Mouse (Mus musculus) G1E-ER4 (cell line): ENCODE results near the gene Fxyd7. TPM values are rescaled to one million over a fixed set of nuclear protein-coding genes. Genes with fewer than 3 reads are reported as not detected.

Source experiments
- GATA1 ChIP-seq: IDR thresholded peaks from one replicate; pipeline ENCODE4 v1.8.0; 2012; ENCODE audit warnings: low read length, inconsistent platforms
- polyA plus RNA-seq: library from polyadenylated mRNA; stranded (reverse); fragments of >175 nt; gene quantifications from 2 replicates; pipeline ENCODE4 v1.2.3, GENCODE M21; 2012

Gene Fxyd7
- polyA plus RNA-seq, 1 experiment: not detected

GRCm38 (mm10) chr7:31008175-31008574 is 43.1 kb downstream of the Fxyd7 start:
- TF ChIP-seq GATA1: no peak

GRCm38 (mm10) chr7:31007775-31008174 is 43.5 kb downstream of the Fxyd7 start:
- TF ChIP-seq GATA1: no peak

GRCm38 (mm10) chr7:31002650-31003049 is 48.6 kb downstream of the Fxyd7 start:
- no peak for TF ChIP-seq GATA1

GRCm38 (mm10) chr7:31000505-31001020 is 50.7 kb downstream of the Fxyd7 start:
- TF ChIP-seq GATA1: no peak

- TF ChIP-seq GATA1: no peak
Measured at GRCm38 (mm10) chr7:30996491-30996890, 54.8 kb downstream of the Fxyd7 start.

- no peak for TF ChIP-seq GATA1
Measured at GRCm38 (mm10) chr7:30993986-30994385, 57.3 kb downstream of the Fxyd7 start.

Other genes starting within 250 kb of the Fxyd7 start
- gene Ffar2, start 227.7 kb downstream of the Fxyd7 start, polyA plus RNA-seq: not detected in 2 replicates
- not detected in 2 replicates for gene Ffar3, start 195.3 kb downstream of the Fxyd7 start, polyA plus RNA-seq
- not detected in 2 replicates for gene Ffar1, start 189.9 kb downstream of the Fxyd7 start, polyA plus RNA-seq
- not detected in 2 replicates for gene Cd22, start 171.1 kb downstream of the Fxyd7 start, polyA plus RNA-seq
- not detected in 2 replicates for gene Mag, start 136.6 kb downstream of the Fxyd7 start, polyA plus RNA-seq
- gene Hamp2, start 126.8 kb downstream of the Fxyd7 start, polyA plus RNA-seq: not detected in 2 replicates
- not detected in 2 replicates for gene Hamp, start 107.4 kb downstream of the Fxyd7 start, polyA plus RNA-seq
- 162 and 181 TPM in 2 replicates for gene Usf2, start 94.7 kb downstream of the Fxyd7 start, polyA plus RNA-seq
- not detected in 2 replicates for gene Lsr, start 78.0 kb downstream of the Fxyd7 start, polyA plus RNA-seq
- gene Fam187b, start 77.7 kb downstream of the Fxyd7 start, polyA plus RNA-seq: not detected in 2 replicates
- gene Fxyd5, start 9.0 kb downstream of the Fxyd7 start, polyA plus RNA-seq: 0.09 and 0.35 TPM in 2 replicates
- not detected in 2 replicates for gene Fxyd1, start 5.7 kb upstream of the Fxyd7 start, polyA plus RNA-seq
- gene Lgi4, start 7.9 kb upstream of the Fxyd7 start, polyA plus RNA-seq: not detected in 2 replicates
- not detected in 2 replicates for gene Fxyd3, start 25.2 kb upstream of the Fxyd7 start, polyA plus RNA-seq
- gene Hpn, start 63.8 kb upstream of the Fxyd7 start, polyA plus RNA-seq: 0.16 and 0.21 TPM in 2 replicates
- gene Scn1b, start 75.5 kb upstream of the Fxyd7 start, polyA plus RNA-seq: 0.11 and 0.17 TPM in 2 replicates
- gene Gramd1a, start 104.4 kb upstream of the Fxyd7 start, polyA plus RNA-seq: 89.7 and 102 TPM in 2 replicates
- not detected in 2 replicates for gene Scgb2b2, start 239.0 kb upstream of the Fxyd7 start, polyA plus RNA-seq
- gene Scgb1b2, start 240.4 kb upstream of the Fxyd7 start, polyA plus RNA-seq: not detected in 2 replicates